Mouse (Mus musculus) heart, postnatal 0 days (tissue): ENCODE data around the gene Txk. TPM values are rescaled to one million over a fixed set of nuclear protein-coding genes. Genes with fewer than 3 reads are reported as not detected.

Experiments
- ATAC-seq: fragments of 200-750 bp; cut with Nextera tagmentation; 2 replicates; pipeline ENCODE4 v1.8.0; 2017; ENCODE audit warnings: low read depth, moderate number of reproducible peaks, moderate library complexity; ENCODE audit not compliant: insufficient read depth
- DNase-seq: peaks from one replicate; pipeline ENCODE4 v3.0.0-alpha.2; 2016; ENCODE audit warnings: low spot score
- H3K27ac ChIP-seq: fragments of 300-500 bp; sonication (generic); 2 replicates; pipeline ENCODE4 v1.5.1; 2014; ENCODE audit warnings: low read depth, mild to moderate bottlenecking
- H3K27me3 ChIP-seq: fragments of 300-500 bp; sonication (generic); 2 replicates; pipeline ENCODE4 v1.6.1; 2014; ENCODE audit warnings: low read length, mixed read lengths; ENCODE audit not compliant: control insufficient read depth, insufficient read depth
- H3K36me3 ChIP-seq: fragments of 300-500 bp; sonication (generic); replicated peaks from 2 replicates; pipeline ENCODE4 v1.6.1; 2014; ENCODE audit warnings: low read length, mixed read lengths; ENCODE audit not compliant: control insufficient read depth, insufficient read depth
- H3K4me1 ChIP-seq: fragments of 300-500 bp; sonication (generic); 2 replicates; pipeline ENCODE4 v1.6.1; 2014; ENCODE audit warnings: antibody characterized with exemption; ENCODE audit not compliant: control insufficient read depth, insufficient read depth
- H3K4me2 ChIP-seq: fragments of 300-500 bp; sonication (generic); 2 replicates; pipeline ENCODE4 v1.6.1; 2014; ENCODE audit warnings: low read depth, mild to moderate bottlenecking, low read length, moderate library complexity
- H3K4me3 ChIP-seq: fragments of 300-500 bp; sonication (generic); 2 replicates; pipeline ENCODE4 v1.5.1; 2014; ENCODE audit warnings: low read depth, low read length
- H3K9ac ChIP-seq: fragments of 300-500 bp; sonication (generic); replicated peaks from 2 replicates; pipeline ENCODE4 v1.6.1; 2014; ENCODE audit warnings: low read depth, low read length, mixed read lengths
- H3K9me3 ChIP-seq: fragments of 300-500 bp; sonication (generic); replicated peaks from 2 replicates; pipeline ENCODE4 v1.6.1; 2016; ENCODE audit warnings: low read length; ENCODE audit not compliant: control insufficient read depth
- CTCF ChIP-seq: IDR thresholded peaks from 2 replicates; pipeline ENCODE4 v1.5.1; 2016; ENCODE audit warnings: antibody characterized with exemption, control low read depth, low read depth
- EP300 ChIP-seq: IDR thresholded peaks from 2 replicates; pipeline ENCODE4 v1.6.1; 2016; ENCODE audit warnings: antibody characterized with exemption, low read depth
- WGBS: fragments of 180-500 bp; shearing (Covaris S2); extraction: QIAGEN DNeasy Blood & Tissue Kit; methylation state at CpG from one replicate; pipeline ENCODE4 v1.1.7; 2014; 5-methylcytosine and 5-hydroxymethylcytosine counted together
- polyA plus RNA-seq: library from polyadenylated mRNA; unstranded; fragments of >200 nt; fragmentation: Nextera tagmentation; extraction: Ambion mirVana; gene quantifications from 2 replicates; pipeline ENCODE4 v1.2.1, GENCODE M21; 2015
- total RNA-seq: library from RNA; depleted of rRNA; stranded (reverse); fragments of >200 nt; gene quantifications from 2 replicates; pipeline ENCODE4 v1.2.3, GENCODE M21; 2014; ENCODE audit warnings: low replicate concordance

The Txk gene
- total and polyA plus RNA-seq, 2 experiments from 2014 or later: not detected

GRCm38 (mm10) chr5:72653068-72653674 lies 99.4 kb downstream of the Txk start:
- WGBS: 75% methylated on average over 10 of the region's 10 CpGs
- ATAC-seq: no peak
- Histone ChIP-seq H3K4me2 (no peak overlapping the region), H3K27me3 (peaks cover 5% of the 10 kb centered on the region), H3K9me3 (no peaks in the 10 kb centered on the region), H3K36me3 (no peaks in the 10 kb centered on the region), H3K9ac (no peak overlapping the region), H3K4me1 (no peaks in the 10 kb centered on the region), H3K4me3 (no peak overlapping the region), H3K27ac (no peak overlapping the region)
- no peak for DNase-seq
- TF ChIP-seq EP300 (no peak), CTCF (no peak)

GRCm38 (mm10) chr5:72648987-72649735 lies 103.4 kb downstream of the Txk start:
- Histone ChIP-seq H3K36me3 (no peaks in the 10 kb centered on the region), H3K4me3 (no peak overlapping the region), H3K9me3 (no peaks in the 10 kb centered on the region), H3K9ac (no peak overlapping the region), H3K4me2 (no peak overlapping the region), H3K27ac (no peak overlapping the region), H3K27me3 (peaks cover 30% of the 10 kb centered on the region), H3K4me1 (no peaks in the 10 kb centered on the region)
- ATAC-seq: no peak
- DNase-seq: no peak
- no peak for TF ChIP-seq CTCF
- no peak for TF ChIP-seq EP300
- 77% methylated on average over 9 of the region's 9 CpGs for WGBS

GRCm38 (mm10) chr5:72647958-72648595 lies 104.5 kb downstream of the Txk start:
- WGBS: 8% methylated on average over 18 of the region's 18 CpGs
- no peak for DNase-seq
- Histone ChIP-seq H3K9ac (peak overlapping the region; percentile 33), H3K36me3 (no peaks in the 10 kb centered on the region), H3K9me3 (no peaks in the 10 kb centered on the region), H3K4me1 (no peaks in the 10 kb centered on the region), H3K4me3 (peak overlapping the region; percentile 61), H3K4me2 (peak overlapping the region; percentile 95), H3K27ac (no peak overlapping the region), H3K27me3 (peaks cover 35% of the 10 kb centered on the region)
- no peak for TF ChIP-seq CTCF
- TF ChIP-seq EP300: no peak
- ATAC-seq: peak; percentile 53; the same call in 1 of the 2 replicates

GRCm38 (mm10) chr5:72647418-72647907 lies 105.1 kb downstream of the Txk start, which contains the start of gene Nipal1:
Gene Nipal1 (plus strand): TSS chr5:72647795.
- Histone ChIP-seq H3K4me1 (no peaks in the 10 kb centered on the region), H3K27me3 (peaks cover 35% of the 10 kb centered on the region), H3K4me3 (peak within 1 kb of the TSS; percentile 61), H3K9ac (peak within 1 kb of the TSS; percentile 33), H3K36me3 (no peaks in the 10 kb centered on the region), H3K4me2 (peak within 1 kb of the TSS; percentile 95), H3K9me3 (no peaks in the 10 kb centered on the region), H3K27ac (no peak within 1 kb of the TSS)
- under 1% methylated on average over 25 of the region's 25 CpGs for WGBS
- DNase-seq (peak; percentile 48), ATAC-seq (peak; percentile 89)
- TF ChIP-seq EP300 (no peak), CTCF (no peak)

GRCm38 (mm10) chr5:72646996-72647395 lies 105.6 kb downstream of the Txk start:
- no peak overlapping the region for H3K9ac ChIP-seq
- no peak for ATAC-seq
- H3K4me2 ChIP-seq: peak overlapping the region; percentile 95
- DNase-seq: no peak
- H3K36me3 ChIP-seq: no peaks in the 10 kb centered on the region
- peak overlapping the region; percentile 61 for H3K4me3 ChIP-seq
- no peaks in the 10 kb centered on the region for H3K4me1 ChIP-seq
- no peaks in the 10 kb centered on the region for H3K9me3 ChIP-seq
- no peak overlapping the region for H3K27ac ChIP-seq
- 33% methylated on average over 10 of the region's 10 CpGs for WGBS
- TF ChIP-seq CTCF: no peak
- no peak for TF ChIP-seq EP300
- peaks cover 35% of the 10 kb centered on the region for H3K27me3 ChIP-seq
